Mouse (Mus musculus): ENCODE results near the gene Itga5. TPM values are rescaled to one million over a fixed set of nuclear protein-coding genes. Genes with fewer than 3 reads are reported as not detected.

The Itga5 gene
- total and polyA plus RNA-seq, 3 experiments, result 36.4 to 38.6 (median 36.7) TPM

DNA sequence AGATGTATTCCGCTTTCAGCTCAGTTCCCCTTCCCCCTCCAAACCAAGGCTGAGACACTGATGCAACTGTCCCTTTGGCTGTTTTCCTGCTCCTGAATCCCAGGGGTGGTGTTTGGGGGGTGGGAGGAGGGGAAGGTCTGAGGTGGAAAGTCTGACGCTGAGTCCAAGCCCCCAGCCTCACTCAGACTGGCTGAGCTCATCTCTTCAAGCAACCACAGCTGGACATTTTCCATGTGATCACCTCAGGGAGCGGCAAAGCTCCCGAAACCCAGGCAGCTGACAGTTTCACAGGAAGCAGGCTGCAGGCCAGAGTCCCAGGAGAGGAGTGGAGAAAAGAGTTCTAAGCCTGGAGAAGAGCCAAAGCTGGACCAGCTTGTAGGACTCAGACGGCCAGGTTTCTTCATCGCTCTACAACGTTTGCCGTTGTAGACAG, 10.3 kb upstream of the Itga5 start:
- no peaks in the 10 kb centered on the region for H3K79me2 ChIP-seq (replicated peaks; ENCODE audit: control insufficient read depth, insufficient read depth, low read length)
- DNase-seq, result peak; percentile 67 to 70
- TF ChIP-seq EP300 (IDR thresholded peaks at IDR 0.05; ENCODE audit: insufficient read depth, low read depth, low read length) (no peak), POLR2A (IDR thresholded peaks at IDR 0.05; ENCODE audit: insufficient read depth, low read depth, low read length) (no peak), CTCF (IDR thresholded peaks at IDR 0.05) (no peak)
- H3K4me1 ChIP-seq (ENCODE audit: control insufficient read depth, insufficient read depth, low read length), result peaks cover 32% of the 10 kb centered on the region
- no peaks in the 10 kb centered on the region for H3K27me3 ChIP-seq (ENCODE audit: control insufficient read depth, insufficient read depth, low read length)
- WGBS, result 26% methylated on average over 8 of the region's 8 CpGs
- intact Hi-C loops (cut with DNase I), result no loop called here
- H3K4me3 ChIP-seq, result no peak overlapping the region
- H3K36me3 ChIP-seq (ENCODE audit: control insufficient read depth, insufficient read depth, low read length), result peaks cover under 1% of the 10 kb centered on the region; the same call in 1 of the 2 replicates
- H3K9ac ChIP-seq (ENCODE audit: low read depth, low read length), result no peak overlapping the region
- peak overlapping the region; percentile 33 for H3K27ac ChIP-seq

DNA sequence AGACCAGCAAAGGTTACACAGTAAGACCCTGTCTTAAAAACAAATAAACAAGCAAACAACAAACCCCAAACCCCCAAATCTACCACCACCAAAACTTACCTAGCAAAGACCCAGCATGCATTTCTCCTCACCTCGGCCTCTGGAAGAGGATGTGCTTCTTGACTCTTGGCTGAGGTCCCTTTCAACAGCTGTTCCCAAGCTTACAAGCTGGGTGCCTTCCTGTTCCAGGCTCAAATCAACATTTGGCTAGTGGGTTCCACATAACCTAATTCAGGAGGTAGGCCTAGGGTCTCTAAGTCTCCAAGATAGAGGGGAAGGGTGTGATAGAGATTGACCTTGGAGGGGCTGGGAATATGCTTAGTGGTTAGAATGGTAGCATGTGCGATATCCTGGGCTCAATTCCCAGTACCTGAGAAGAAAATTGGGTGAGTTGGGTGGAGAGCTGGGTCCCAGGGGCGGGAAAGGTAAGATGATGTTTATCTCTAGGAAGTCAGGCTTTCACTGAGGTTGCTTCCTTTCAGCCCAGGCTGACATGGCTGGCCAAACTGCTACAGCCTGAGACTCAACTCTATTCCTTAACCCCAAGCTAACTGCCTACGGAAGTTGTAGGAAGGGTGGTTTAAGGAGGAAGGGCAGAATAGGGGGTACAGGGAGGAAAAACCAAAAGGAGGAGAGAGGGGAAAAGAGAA, 8.7 kb upstream of the Itga5 start:
- Histone ChIP-seq H3K4me1 (ENCODE audit: control insufficient read depth, insufficient read depth, low read length) (peaks cover 39% of the 10 kb centered on the region), H3K9ac (ENCODE audit: low read depth, low read length) (no peak overlapping the region)
- intact Hi-C loops (cut with DNase I), result no loop called here

DNA sequence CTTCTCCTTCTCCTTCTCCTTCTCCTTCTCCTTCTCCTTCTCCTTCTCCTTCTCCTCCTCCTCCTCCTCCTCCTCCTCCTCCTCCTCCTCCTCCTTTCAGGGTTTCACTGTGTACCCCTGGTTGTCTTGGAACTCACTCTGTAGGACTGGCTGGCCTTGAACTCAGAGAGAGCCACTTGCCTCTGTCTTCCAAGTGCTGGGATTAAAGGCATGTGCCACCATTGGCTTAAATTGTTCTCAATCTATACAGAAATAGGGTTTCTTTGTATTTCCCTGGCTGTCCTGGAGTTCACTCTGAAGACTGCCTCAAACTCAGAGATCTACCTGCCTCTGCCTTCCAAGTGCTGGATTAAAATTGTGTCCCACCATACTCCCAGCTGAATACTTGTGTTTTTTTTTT, 5.9 kb upstream of the Itga5 start:
- intact Hi-C loops (cut with DNase I), result no loop called here
- no peaks in the 10 kb centered on the region for H3K79me2 ChIP-seq (replicated peaks; ENCODE audit: control insufficient read depth, insufficient read depth, low read length)
- H3K4me3 ChIP-seq, result no peak overlapping the region
- H3K27ac ChIP-seq, result no peak overlapping the region
- TF ChIP-seq POLR2A (IDR thresholded peaks at IDR 0.05; ENCODE audit: insufficient read depth, low read depth, low read length) (no peak), CTCF (IDR thresholded peaks at IDR 0.05) (no peak), EP300 (IDR thresholded peaks at IDR 0.05; ENCODE audit: insufficient read depth, low read depth, low read length) (no peak)
- DNase-seq, result no peak
- H3K9ac ChIP-seq (ENCODE audit: low read depth, low read length), result no peak overlapping the region
- H3K4me1 ChIP-seq (ENCODE audit: control insufficient read depth, insufficient read depth, low read length), result peaks cover 27% of the 10 kb centered on the region
- no peaks in the 10 kb centered on the region for H3K27me3 ChIP-seq (ENCODE audit: control insufficient read depth, insufficient read depth, low read length)
- peaks cover 3% of the 10 kb centered on the region; the same call in 1 of the 2 replicates for H3K36me3 ChIP-seq (ENCODE audit: control insufficient read depth, insufficient read depth, low read length)

More for the DNA sequence above, 8.7 kb upstream of the Itga5 start:
- Histone ChIP-seq H3K27me3 (ENCODE audit: control insufficient read depth, insufficient read depth, low read length) (no peaks in the 10 kb centered on the region), H3K36me3 (ENCODE audit: control insufficient read depth, insufficient read depth, low read length) (peaks cover 3% of the 10 kb centered on the region; the same call in 1 of the 2 replicates), H3K27ac (peak overlapping the region; percentile 44), H3K79me2 (replicated peaks; ENCODE audit: control insufficient read depth, insufficient read depth, low read length) (no peaks in the 10 kb centered on the region), H3K4me3 (no peak overlapping the region)
- TF ChIP-seq CTCF (IDR thresholded peaks at IDR 0.05), result no peak
- no peak for TF ChIP-seq POLR2A (IDR thresholded peaks at IDR 0.05; ENCODE audit: insufficient read depth, low read depth, low read length)
- TF ChIP-seq EP300 (IDR thresholded peaks at IDR 0.05; ENCODE audit: insufficient read depth, low read depth, low read length), result 0 out of 2 replicates have a peak, but pooled peaks have one; percentile 20
- 52% methylated on average over 4 of the region's 4 CpGs for WGBS
- DNase-seq, result peak in 1 of 2 experiments; percentile 37

DNA sequence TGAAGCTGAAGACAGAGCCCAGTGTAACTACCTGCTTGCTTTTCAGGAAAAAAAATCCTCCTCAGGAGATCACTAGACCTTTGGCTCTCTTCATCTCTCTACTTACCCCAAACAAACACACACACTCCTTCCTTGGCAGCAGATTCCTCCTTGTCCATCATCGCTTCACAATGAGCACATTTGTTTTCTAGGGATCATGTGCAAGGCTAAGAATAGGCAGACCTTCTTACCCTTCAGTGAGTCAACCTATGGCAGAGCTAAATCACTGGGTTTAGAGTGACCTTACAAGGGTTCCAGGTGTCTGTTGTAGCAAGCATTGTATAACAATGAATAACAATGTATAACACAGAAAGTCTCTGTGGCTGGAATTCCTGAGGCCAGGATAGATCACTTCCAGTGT, 5.2 kb upstream of the Itga5 start:
- no peaks in the 10 kb centered on the region for H3K27me3 ChIP-seq (ENCODE audit: control insufficient read depth, insufficient read depth, low read length)
- peak overlapping the region; percentile 19; the same call in 1 of the 2 replicates for H3K9ac ChIP-seq (ENCODE audit: low read depth, low read length)
- TF ChIP-seq POLR2A (IDR thresholded peaks at IDR 0.05; ENCODE audit: insufficient read depth, low read depth, low read length) (no peak), EP300 (IDR thresholded peaks at IDR 0.05; ENCODE audit: insufficient read depth, low read depth, low read length) (no peak), CTCF (IDR thresholded peaks at IDR 0.05) (no peak)
- intact Hi-C loops (cut with DNase I), result no loop called here
- peak overlapping the region; percentile 31 for H3K27ac ChIP-seq
- peaks cover 3% of the 10 kb centered on the region; the same call in 1 of the 2 replicates for H3K36me3 ChIP-seq (ENCODE audit: control insufficient read depth, insufficient read depth, low read length)
- DNase-seq, result no peak
- H3K79me2 ChIP-seq (replicated peaks; ENCODE audit: control insufficient read depth, insufficient read depth, low read length), result no peaks in the 10 kb centered on the region
- no peak overlapping the region for H3K4me3 ChIP-seq
- 35% methylated on average over 1 of the region's 1 CpGs for WGBS
- peaks cover 21% of the 10 kb centered on the region for H3K4me1 ChIP-seq (ENCODE audit: control insufficient read depth, insufficient read depth, low read length)

DNA sequence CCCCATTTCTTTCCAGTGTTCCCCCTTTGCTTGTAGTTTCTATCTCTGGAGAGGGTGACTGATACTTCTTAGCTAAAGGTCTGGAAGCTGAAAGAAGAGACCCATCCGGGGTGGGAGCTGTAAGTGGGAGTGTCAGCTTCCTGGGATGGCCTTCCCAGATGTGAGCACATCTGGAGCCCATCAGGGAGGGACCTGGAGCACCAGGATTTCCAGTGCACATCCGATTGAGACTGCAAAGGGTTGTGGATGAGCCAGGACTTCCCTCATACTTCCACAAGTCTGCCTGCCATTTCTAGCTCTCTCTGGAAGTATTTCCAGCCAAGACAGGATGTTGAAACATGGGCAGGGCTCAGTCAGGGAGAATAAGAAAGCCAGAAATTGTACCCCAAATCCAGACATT, 4.6 kb upstream of the Itga5 start:
- peak overlapping the region; percentile 26 for H3K27ac ChIP-seq
- peak in 1 of 2 experiments; percentile 46 for DNase-seq

DNA sequence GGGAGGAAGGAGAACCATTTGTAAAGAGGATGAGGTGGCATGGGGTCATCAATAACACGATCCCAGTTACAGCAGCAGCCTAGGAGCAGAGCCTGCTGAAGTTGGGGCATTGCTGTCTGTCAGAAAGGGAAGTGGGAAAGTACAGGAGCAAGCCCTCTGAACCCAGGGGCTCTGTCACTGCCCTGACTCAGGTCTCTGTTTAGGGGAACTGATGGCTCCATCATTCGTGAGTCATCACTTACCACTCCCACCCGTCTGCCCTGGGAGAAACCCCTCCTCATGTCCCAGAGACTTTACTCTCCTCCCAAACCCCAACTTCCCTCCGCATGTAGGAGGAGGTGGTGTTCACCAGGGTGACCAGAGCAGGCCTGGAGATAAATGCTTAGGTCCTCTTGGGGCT, 3.9 kb upstream of the Itga5 start:
- peak in 1 of 2 experiments; percentile 21 for DNase-seq
- Histone ChIP-seq H3K4me1 (ENCODE audit: control insufficient read depth, insufficient read depth, low read length) (peaks cover 15% of the 10 kb centered on the region), H3K79me2 (replicated peaks; ENCODE audit: control insufficient read depth, insufficient read depth, low read length) (peaks cover 7% of the 10 kb centered on the region), H3K27me3 (ENCODE audit: control insufficient read depth, insufficient read depth, low read length) (no peaks in the 10 kb centered on the region), H3K27ac (peak overlapping the region; percentile 26), H3K9ac (ENCODE audit: low read depth, low read length) (no peak overlapping the region), H3K36me3 (ENCODE audit: control insufficient read depth, insufficient read depth, low read length) (peaks cover 3% of the 10 kb centered on the region; the same call in 1 of the 2 replicates), H3K4me3 (no peak overlapping the region)
- TF ChIP-seq POLR2A (IDR thresholded peaks at IDR 0.05; ENCODE audit: insufficient read depth, low read depth, low read length), result no peak
- no peak for TF ChIP-seq CTCF (IDR thresholded peaks at IDR 0.05)
- TF ChIP-seq EP300 (IDR thresholded peaks at IDR 0.05; ENCODE audit: insufficient read depth, low read depth, low read length), result no peak
- intact Hi-C loops (cut with DNase I), result no loop called here
- WGBS, result 50% methylated on average over 4 of the region's 4 CpGs

More for the DNA sequence above, 4.6 kb upstream of the Itga5 start:
- WGBS, result 19% methylated on average over 2 of the region's 2 CpGs
- intact Hi-C loops (cut with DNase I), result no loop called here
- TF ChIP-seq EP300 (IDR thresholded peaks at IDR 0.05; ENCODE audit: insufficient read depth, low read depth, low read length), result 0 out of 2 replicates have a peak, but pooled peaks have one; percentile 21
- no peak for TF ChIP-seq CTCF (IDR thresholded peaks at IDR 0.05)
- H3K4me1 ChIP-seq (ENCODE audit: control insufficient read depth, insufficient read depth, low read length), result peaks cover 19% of the 10 kb centered on the region
- H3K36me3 ChIP-seq (ENCODE audit: control insufficient read depth, insufficient read depth, low read length), result peaks cover 3% of the 10 kb centered on the region; the same call in 1 of the 2 replicates
- H3K4me3 ChIP-seq, result no peak overlapping the region
- no peaks in the 10 kb centered on the region for H3K27me3 ChIP-seq (ENCODE audit: control insufficient read depth, insufficient read depth, low read length)
- no peak overlapping the region for H3K9ac ChIP-seq (ENCODE audit: low read depth, low read length)
- H3K79me2 ChIP-seq (replicated peaks; ENCODE audit: control insufficient read depth, insufficient read depth, low read length), result peaks cover 1% of the 10 kb centered on the region

All from heart, adult 2 months (tissue).